Mouse (Mus musculus): ENCODE data around the gene Dmrt3.

Dmrt3 gene

DNA sequence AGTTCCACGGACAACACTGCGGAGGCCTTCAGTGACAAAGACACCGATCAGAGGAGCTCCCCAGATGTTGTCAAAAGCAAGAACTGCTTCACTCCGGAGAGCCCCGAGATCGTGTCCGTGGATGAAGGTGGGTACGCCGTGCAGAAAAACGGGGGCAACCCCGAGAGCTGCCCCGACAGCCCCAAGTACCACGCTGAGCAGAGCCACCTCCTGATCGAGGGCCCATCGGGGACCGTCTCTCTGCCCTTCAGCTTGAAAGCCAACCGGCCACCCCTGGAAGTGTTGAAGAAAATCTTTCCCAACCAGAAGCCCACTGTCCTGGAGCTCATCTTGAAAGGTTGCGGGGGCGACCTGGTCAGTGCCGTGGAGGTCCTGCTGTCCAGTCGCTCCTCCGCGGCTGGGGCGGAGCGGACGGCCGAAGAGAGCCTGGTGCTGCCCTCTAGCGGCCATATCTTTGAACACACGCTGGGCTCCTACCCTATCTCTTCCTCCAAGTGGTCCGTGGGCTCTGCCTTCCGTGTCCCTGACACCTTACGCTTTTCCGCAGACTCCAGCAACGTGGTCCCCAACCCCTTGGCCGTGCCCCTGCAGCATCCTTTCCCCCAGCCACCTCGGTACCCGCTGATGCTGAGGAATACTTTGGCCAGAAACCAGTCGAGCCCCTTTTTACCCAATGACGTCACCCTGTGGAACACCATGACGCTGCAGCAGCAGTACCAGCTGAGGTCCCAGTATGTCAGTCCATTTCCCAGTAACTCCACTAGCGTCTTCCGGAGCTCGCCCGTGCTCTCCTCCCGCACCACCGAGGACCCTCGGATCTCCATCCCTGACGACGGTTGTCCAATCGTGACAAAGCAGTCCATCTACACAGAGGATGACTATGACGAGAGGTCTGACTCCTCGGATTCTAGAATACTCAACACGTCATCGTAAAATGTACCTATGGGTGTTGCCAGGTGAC is 12.5 kb downstream of the Dmrt3 start:
- DNase-seq: peak; percentile 86 to 87

DNA sequence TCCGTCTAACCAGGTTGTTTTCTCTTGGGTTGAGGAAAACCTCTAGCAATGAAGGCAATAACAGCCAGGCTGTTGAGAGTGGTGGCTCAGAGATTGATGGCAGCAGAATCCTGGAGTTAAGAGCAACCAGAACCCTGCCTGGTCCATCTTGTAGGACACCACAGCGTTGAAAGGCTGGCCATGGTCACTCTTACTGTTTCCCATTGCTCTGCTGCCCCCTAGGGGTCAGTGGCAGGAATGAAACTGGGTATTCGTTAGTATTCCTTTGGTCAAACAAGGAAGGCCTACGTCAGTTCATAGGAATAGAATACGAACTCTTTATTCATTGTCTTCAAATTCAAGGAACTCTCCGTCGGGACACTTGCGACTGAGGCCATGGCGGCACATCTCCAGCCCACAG is 18.4 kb downstream of the Dmrt3 start:
- peak; percentile 80 to 85 for DNase-seq

GRCm38 (mm10) chr19:25635119-25635518 is 25.0 kb downstream of the Dmrt3 start:
- DNase-seq: no peak

- DNase-seq: peak; percentile 81 to 83
Measured at GRCm38 (mm10) chr19:25635622-25636244, 25.6 kb downstream of the Dmrt3 start.

GRCm38 (mm10) chr19:25638766-25639361 is 28.8 kb downstream of the Dmrt3 start:
- no peak for DNase-seq

DNA sequence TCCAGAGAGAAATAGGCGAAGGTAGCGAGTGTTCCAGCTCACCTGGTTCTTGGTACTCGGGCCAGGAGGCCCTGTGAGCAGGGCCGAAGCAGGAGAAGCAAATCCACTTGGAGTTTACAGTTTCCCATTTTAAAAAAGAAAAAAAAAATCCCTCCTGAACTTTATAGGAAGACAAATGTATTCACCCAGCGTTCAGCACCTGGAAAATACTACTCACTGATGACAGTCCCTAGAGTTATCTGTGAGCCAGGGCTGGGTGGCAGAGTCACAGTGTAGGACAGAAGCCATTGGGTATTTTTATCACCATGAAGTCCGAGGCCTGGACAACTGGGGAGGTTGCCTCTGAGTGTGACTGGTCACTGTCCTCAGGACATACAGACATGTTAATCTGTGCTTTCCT is 31.7 kb downstream of the Dmrt3 start:
- no peak for DNase-seq

DNA sequence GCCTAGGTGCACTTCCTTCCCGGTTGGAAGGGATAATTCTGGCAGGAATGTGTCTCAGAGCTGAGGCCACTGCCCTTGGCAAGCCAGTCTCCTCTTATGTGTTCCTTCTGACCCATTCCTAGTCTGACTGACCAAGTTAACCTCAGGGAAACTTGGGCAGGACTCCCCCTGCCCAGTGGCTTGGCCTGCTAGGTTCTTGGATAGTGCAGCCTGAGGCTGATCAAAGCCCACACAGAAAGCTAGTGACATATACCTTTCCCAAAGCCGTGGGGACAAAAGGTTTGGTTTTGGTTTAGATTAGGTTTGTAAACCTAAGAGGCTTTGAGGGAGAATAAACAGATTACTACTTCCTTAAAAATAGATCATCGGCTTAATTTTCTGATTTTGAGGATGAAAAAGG is 37.0 kb downstream of the Dmrt3 start:
- no peak for DNase-seq

DNA sequence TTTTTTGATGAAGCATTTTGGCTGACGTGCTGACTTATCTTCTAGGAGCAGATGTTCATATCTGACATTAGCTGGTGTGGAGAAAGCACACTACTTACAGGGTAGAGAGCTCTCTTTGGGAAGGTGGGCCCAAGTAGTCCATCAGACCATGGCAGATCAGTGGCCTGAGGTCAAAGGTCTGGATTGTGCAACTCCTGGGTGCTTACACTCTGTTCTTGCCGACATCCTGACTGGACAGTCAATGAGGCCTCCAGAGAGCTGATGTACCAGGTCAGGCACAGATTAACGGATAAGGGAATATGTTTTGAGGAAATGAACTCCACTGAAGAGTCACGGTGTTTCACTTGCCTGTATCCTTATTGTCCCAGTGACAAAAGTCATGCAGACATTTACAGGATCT is 38.6 kb downstream of the Dmrt3 start:
- no peak for DNase-seq

DNA sequence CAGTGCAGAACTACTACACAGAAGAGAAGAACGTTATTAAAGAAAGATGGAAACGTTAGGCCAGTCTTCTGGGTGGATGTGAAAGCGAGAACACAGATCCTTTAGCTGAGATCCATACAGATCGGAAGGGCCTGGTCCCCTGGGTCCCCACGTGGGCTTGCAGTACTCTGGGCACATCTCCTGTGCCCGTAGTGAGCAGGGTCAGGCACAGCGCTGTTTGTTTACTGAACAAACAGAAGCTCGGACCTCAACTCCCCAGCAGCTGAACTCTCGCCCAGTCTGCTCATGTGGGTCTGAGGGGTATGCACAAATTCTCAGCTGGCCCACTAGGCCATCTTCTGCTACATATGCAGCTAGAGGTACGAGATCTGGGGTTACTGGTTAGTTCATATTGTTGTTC is 40.4 kb downstream of the Dmrt3 start:
- DNase-seq: no peak

DNA sequence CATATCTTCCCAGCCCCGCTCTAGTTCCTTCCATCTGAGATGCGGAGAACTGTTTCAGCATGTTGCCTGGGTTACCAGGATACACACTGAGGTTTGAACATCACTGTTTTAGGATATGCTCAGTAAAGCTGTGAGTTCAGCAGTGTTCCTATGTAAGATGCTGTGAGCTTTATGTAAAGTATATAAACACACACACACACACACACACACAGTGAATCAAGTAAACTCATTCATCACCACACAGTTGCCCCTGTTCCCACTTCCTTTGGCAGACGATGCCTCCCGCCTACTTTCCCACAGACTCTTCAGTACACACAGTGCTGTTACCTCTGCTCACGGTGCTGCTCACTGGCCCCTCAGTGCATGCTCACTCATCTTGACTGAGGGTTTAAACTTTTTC is 42.5 kb downstream of the Dmrt3 start:
- DNase-seq: no peak

- DNase-seq: no peak
Measured at GRCm38 (mm10) chr19:25654034-25654749, 44.1 kb downstream of the Dmrt3 start.

DNA sequence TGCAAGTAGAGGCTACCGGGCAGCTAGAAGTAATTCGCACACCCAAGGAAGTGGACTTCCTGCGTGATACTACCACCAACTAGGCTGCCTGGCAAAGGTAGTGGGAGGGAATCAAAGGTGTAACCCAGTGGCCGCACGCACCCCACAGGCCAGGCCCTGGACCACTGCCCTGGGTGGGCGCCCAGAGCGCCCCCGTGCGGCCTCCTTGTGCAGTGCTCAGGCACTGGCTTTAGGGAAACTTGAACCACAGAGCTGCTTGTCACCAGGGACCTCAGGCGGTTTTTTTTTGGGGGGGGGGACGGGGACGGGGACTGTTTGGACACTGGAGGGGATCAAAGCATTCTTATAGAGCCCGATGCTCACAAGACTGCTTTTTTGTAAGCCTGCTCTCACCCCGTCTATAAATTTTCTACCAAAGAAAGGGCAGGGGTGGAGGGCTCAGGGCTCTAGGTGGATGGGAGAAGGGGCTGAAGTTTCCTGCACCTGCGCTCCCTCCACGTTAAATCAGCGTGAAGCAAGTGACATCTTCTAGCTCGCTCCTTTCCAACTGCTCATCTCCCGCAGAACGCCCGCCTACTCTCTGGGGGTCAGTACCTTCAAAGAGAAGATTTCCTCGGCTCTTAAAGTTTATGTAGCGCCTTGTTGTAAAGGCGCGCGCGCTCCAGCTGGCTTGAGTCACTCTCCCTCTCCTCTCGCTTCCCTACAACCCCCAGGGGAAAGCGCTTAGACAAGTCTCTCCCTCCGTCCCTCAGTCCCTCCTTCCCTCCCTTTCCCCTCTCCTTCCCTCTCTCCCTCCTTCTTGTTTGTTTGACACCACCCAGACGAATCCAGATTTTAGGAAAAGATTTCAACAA is 55.6 kb downstream of the Dmrt3 start:
- peak; percentile 30 to 39 for DNase-seq

GRCm38 (mm10) chr19:25667836-25668235 is 57.7 kb downstream of the Dmrt3 start:
- no peak for DNase-seq

GRCm38 (mm10) chr19:25669593-25670248 is 59.6 kb downstream of the Dmrt3 start:
- no peak for DNase-seq

DNA sequence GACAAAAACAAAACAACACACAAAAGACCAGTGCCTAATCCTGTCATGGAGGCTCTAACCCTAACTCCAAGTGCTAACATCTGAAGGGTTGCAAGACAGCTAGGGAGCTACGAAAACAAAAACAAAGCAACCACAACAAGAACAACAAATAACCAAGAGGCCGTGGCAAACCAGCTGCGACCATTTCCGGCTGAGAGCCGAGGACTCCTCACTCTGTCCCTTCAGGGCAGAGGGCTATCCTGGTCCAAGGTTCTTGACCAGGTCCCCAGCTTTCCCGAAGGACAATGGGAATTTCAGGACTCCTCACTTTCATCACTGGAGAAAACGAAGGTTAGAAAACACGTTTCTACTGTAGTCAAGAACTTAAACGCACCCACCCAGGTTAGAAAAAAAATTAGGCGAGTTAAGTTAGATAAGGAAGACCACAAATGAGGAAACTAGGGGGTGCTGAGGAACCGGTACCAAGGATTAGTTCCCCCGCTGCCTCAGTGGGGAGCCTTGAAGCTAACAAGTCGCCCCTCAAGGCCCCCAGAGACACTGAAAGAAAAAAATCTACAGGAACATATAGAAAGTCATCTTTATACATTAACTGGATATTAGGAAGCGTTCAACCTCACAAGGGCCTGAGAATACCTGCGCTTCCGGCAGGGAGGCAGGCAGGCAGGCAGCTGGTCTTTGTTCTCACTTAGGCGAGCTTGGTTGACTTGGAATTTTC is 60.6 kb downstream of the Dmrt3 start:
- no peak for DNase-seq

DNA sequence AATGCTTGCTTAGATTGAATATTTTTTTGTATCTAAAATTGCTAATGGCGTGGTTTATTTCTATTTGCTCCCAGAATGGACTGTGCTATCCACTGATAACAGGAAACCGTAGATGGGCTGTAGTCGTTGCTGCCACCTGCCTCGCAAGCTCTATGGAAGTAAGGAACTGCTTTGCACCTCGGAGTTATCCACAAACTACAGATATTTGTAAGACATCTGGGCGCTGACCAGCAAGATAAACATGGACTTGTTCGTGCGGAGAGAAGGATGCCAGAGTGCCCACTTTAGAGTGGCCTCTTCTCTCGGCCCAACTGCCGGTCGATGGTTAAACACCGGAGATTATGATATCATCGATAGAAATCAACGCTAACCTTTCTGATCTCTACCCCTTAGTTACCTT is 61.6 kb downstream of the Dmrt3 start:
- no peak for DNase-seq

GRCm38 (mm10) chr19:25672101-25672950 is 62.2 kb downstream of the Dmrt3 start, which contains the start of gene Dmrt2:
Dmrt2 (plus strand) TSS chr19:25672411.
- peak; percentile 75 to 82 for DNase-seq
